Mouse (Mus musculus) C2C12 (cell line): ENCODE data around the gene Ei24. TPM values are rescaled to one million over a fixed set of nuclear protein-coding genes. Genes with fewer than 3 reads are reported as not detected.

Experiments used
- H3K27me3 ChIP-seq: one replicate; pipeline ENCODE4 v1.6.1; 2011; ENCODE audit not compliant: control insufficient read depth, insufficient read depth, insufficient read length
- H3K36me3 ChIP-seq: one replicate; pipeline ENCODE4 v1.6.1; 2011; ENCODE audit not compliant: control insufficient read depth, insufficient read depth
- H3K4me3 ChIP-seq: one replicate; pipeline ENCODE4 v1.5.1; 2011; ENCODE audit warnings: mild to moderate bottlenecking, control low read depth; ENCODE audit not compliant: poor library complexity, insufficient read depth, severe bottlenecking
- H3K79me2 ChIP-seq: one replicate; pipeline ENCODE4 v1.6.1; 2011; ENCODE audit not compliant: control insufficient read depth, insufficient read depth
- H3K79me3 ChIP-seq: one replicate; pipeline ENCODE4 v1.6.1; 2011; ENCODE audit warnings: low read depth, control low read depth
- H3ac ChIP-seq: one replicate; pipeline ENCODE3; 2011; ENCODE audit warnings: low read depth; ENCODE audit not compliant: control insufficient read depth, insufficient read length
- CEBPB ChIP-seq: IDR thresholded peaks from one replicate; pipeline ENCODE4 v1.6.1; 2011; ENCODE audit warnings: low read depth, mild to moderate bottlenecking, control low read depth, moderate library complexity
- CTCF ChIP-seq: IDR thresholded peaks from one replicate; pipeline ENCODE4 v1.5.1; 2011; ENCODE audit not compliant: control insufficient read depth, insufficient read depth, insufficient read length
- FOSL1 ChIP-seq: IDR thresholded peaks from one replicate; pipeline ENCODE4 v1.8.0; 2011; ENCODE audit warnings: mild to moderate bottlenecking, low read length; ENCODE audit not compliant: poor library complexity, insufficient read depth, severe bottlenecking
- MAX ChIP-seq: IDR thresholded peaks from one replicate; pipeline ENCODE4 v1.6.1; 2011; ENCODE audit warnings: mild to moderate bottlenecking, control low read depth
- MYOD1 ChIP-seq: IDR thresholded peaks from one replicate; pipeline ENCODE4 v1.6.1; 2011; ENCODE audit warnings: low read depth; ENCODE audit not compliant: control insufficient read depth, insufficient read length
- MYOG ChIP-seq: IDR thresholded peaks from one replicate; pipeline ENCODE4 v1.6.1; 2011; ENCODE audit not compliant: control insufficient read depth, insufficient read length; ENCODE audit errors: extremely low read depth
- USF1 ChIP-seq: IDR thresholded peaks from one replicate; pipeline ENCODE4 v1.6.1; 2011; ENCODE audit warnings: low read depth, mild to moderate bottlenecking, control low read depth, moderate library complexity
- polyA plus RNA-seq: library from polyadenylated mRNA; unstranded; fragments of >200 nt; fragmentation: generic; extraction: Trizol; gene quantifications from one replicate; pipeline ENCODE4 v1.2.1, GENCODE M21; 2012; ENCODE audit warnings: missing spikeins

Gene Ei24
- polyA plus RNA-seq, 1 experiment: 50.7 TPM

DNA sequence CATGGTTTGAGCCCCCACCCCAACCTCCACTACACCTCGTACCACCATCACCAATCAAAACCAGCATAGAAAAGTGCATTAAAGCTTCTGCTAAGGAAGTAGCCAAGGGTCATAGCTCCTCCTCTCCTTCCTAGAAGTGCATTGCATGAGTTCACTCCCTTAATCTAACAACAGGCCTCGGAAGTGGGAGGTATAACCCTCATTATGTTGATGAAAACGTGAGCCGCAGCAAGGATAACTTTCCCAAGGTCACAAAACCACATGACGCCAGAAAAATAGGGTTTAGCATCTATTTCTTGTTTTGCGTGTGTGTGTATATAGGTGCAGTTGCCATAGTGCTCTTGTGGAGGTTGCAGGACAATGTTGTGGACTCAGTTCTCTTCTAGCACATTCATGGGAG is 34.2 kb upstream of the Ei24 start:
- Histone ChIP-seq H3K36me3 (no peaks in the 10 kb centered on the region), H3K79me3 (no peaks in the 10 kb centered on the region), H3K27me3 (peaks cover 10% of the 10 kb centered on the region), H3K4me3 (no peak overlapping the region), H3K79me2 (no peaks in the 10 kb centered on the region), H3ac (no peak overlapping the region)
- TF ChIP-seq MYOD1 (no peak), MYOG (no peak), CEBPB (no peak), CTCF (no peak), FOSL1 (no peak), USF1 (no peak), MAX (no peak)

DNA sequence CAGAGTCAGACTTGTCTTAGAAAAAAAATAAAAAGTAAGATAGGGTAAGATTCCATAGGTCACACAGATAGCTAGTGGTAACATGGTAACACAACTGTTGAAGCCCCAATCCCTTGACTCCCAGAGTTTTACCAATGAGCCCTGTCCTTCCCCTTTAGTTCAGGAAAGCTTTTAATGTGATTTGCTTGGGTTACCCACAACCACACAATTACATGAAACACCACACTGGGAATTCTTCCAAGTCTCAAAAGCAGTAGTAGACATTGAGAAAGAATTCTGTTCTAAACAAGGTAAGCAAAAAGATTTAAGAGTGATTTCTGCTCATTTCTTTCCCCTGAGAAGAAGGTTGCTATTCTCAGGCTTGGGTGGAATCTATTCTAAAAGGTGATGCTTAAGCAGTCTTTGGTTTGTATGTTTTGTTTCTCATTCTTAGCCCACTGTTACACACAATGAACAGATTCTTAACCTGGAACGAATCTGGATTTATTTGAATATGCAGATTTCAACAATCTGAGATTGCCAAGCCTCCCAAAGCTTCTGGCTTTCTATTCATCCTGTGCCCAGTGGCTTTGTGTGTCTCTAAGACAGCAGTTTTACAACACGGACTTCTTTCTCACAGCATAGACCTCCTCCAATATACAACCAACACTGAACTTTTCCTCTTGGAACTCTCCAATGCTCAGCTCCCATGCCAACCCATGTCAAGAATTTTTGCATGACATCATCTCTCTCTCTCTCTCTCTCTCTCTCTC is 29.6 kb upstream of the Ei24 start:
- H3K79me3 ChIP-seq: no peaks in the 10 kb centered on the region
- H3K36me3 ChIP-seq: no peaks in the 10 kb centered on the region
- H3K79me2 ChIP-seq: no peaks in the 10 kb centered on the region
- no peak overlapping the region for H3ac ChIP-seq
- peaks cover 3% of the 10 kb centered on the region for H3K27me3 ChIP-seq
- TF ChIP-seq MYOG: no peak
- no peak overlapping the region for H3K4me3 ChIP-seq

DNA sequence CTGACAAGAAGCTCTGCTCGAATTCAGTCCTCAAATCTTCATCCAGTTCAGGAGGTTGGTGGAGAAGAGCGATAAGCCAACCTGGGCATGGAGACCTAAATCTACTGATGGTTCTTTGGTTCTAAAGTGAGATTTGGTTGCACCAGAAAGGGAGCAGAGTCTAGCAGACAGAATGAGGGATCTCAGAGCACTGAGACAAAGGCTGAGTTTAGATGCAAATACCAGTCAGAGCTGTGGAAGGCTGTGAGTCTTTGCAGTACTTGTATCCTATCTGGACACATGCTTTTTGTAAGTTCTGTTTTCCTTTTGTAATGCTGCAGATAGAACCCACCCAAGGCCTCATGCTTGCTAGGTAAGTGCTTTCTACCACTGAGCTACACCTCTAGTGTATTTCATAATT is 24.8 kb upstream of the Ei24 start:
- H3K79me3 ChIP-seq: no peaks in the 10 kb centered on the region
- no peaks in the 10 kb centered on the region for H3K36me3 ChIP-seq
- TF ChIP-seq CEBPB: no peak
- no peak for TF ChIP-seq FOSL1
- no peak for TF ChIP-seq CTCF
- no peak for TF ChIP-seq MAX
- TF ChIP-seq MYOD1: no peak
- TF ChIP-seq USF1: no peak
- TF ChIP-seq MYOG: no peak
- H3ac ChIP-seq: no peak overlapping the region
- H3K27me3 ChIP-seq: peaks cover 6% of the 10 kb centered on the region
- H3K79me2 ChIP-seq: no peaks in the 10 kb centered on the region
- H3K4me3 ChIP-seq: no peak overlapping the region

DNA sequence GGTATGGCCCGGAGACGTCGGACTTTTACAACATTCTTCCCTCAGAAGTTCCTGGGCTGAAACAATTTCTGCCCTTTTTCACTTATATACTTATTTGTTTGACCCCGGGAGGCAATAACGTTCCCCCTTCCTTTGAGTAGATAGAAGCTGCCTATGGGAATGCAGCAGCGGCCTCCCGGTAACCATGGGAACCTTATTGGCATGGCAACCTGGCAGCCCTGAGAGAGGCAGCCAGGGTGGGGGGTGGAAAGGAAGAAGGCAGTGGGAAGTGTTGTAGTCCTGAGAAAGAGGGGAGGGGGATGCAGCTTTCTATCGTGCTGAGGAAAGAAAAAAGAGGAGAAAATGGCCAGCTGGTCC is 24.4 kb upstream of the Ei24 start, which contains the start of gene Fez1:
Gene Fez1 (plus strand): TSS at position 221 of the 357 bp plus-strand sequence.
- Histone ChIP-seq H3ac (no peak within 1 kb of the TSS), H3K4me3 (no peak within 1 kb of the TSS), H3K36me3 (no peaks in the 10 kb centered on the region), H3K27me3 (peaks cover 6% of the 10 kb centered on the region), H3K79me3 (no peaks in the 10 kb centered on the region), H3K79me2 (no peaks in the 10 kb centered on the region)
- TF ChIP-seq CEBPB (no peak), FOSL1 (no peak), MAX (no peak), MYOD1 (no peak), USF1 (no peak), CTCF (no peak), MYOG (no peak)

DNA sequence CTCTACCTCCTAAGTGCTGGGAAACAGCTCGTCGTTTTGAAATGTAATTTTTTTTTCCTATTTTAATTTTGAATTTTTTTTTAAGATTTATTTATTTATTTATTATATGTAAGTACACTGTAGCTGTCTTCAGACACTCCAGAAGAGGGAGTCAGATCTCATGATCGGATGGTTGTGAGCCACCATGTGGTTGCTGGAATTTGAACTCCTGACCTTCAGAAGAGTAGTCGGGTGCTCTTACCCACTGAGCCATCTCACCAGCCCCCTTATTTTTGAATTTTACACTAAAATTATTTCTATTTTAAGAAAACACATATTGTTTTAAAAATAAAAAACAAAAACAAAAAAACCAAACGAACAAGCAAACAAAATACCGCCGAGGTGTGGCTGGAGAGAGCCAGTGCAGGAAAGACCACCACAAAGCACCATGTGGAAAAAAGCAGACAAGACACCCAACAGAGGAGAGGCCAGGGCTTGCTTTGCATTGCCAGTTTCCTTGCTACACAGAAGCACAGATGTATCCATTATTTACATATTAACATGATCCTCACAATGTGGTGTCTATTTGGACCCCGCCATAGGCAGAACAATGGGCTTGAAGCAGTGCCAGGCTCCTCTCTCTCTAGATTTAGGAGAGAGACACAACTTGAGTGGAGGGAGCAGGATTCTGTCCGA is 23.9 kb upstream of the Ei24 start:
- Histone ChIP-seq H3K79me2 (no peaks in the 10 kb centered on the region), H3K27me3 (peaks cover 6% of the 10 kb centered on the region), H3ac (no peak overlapping the region), H3K4me3 (no peak overlapping the region), H3K36me3 (no peaks in the 10 kb centered on the region), H3K79me3 (no peaks in the 10 kb centered on the region)
- TF ChIP-seq CEBPB (no peak), MYOD1 (no peak), MYOG (no peak), USF1 (no peak), FOSL1 (no peak), CTCF (no peak), MAX (no peak)

DNA sequence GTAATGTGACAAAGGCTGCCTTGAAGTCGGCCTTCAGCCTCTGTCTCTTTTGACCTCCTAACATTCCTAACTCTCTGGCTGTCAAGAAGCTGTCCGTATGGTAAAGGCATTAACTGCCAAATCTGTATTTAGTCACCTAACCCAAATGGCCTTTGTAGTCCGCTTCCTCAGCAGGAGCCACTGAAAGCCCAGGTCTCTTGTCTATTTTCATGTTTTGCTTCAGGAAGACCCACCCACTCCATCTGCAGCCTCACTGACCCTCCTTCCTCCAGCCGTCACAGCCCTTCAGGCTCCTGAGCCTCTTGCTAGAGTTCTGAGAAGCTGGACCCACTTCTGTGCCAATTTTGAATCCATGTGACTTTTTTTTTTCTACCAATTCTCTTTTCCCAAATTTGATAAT is 21.7 kb upstream of the Ei24 start:
- TF ChIP-seq USF1 (no peak), CEBPB (no peak), MYOG (no peak), FOSL1 (no peak)
- H3K79me2 ChIP-seq: no peaks in the 10 kb centered on the region
- no peaks in the 10 kb centered on the region for H3K79me3 ChIP-seq
- H3K27me3 ChIP-seq: peaks cover 9% of the 10 kb centered on the region
- no peak overlapping the region for H3K4me3 ChIP-seq
- H3ac ChIP-seq: no peak overlapping the region
- no peaks in the 10 kb centered on the region for H3K36me3 ChIP-seq
